ENCODE assay signal across 8 mouse cellular contexts in genomic region chr9:57504381-57504700, GRCm38 (mm10). TPM values are rescaled to one million over a fixed set of nuclear protein-coding genes. Genes with fewer than 3 reads are reported as not detected.
DNase-seq lines count a peak whose midpoint lies in the region; ATAC-seq and TF ChIP-seq lines count a peak whose summit lies in the region.

No protein-coding gene starts in this region.

- TF ChIP-seq POLR2A in brain, embryonic 14.5 days (IDR thresholded peaks at IDR 0.05; ENCODE audit: borderline replicate concordance, extremely low read depth, insufficient read depth, insufficient read length, poor library complexity, severe bottlenecking): no peak

- peaks cover 34% of the 10 kb centered on the region for H3K27me3 ChIP-seq in forebrain, embryonic 15.5 days
- peaks cover 37% of the 10 kb centered on the region for H3K27me3 ChIP-seq in hindbrain, embryonic 14.5 days (ENCODE audit: control insufficient read depth, insufficient read depth, low read length)
- H3K27me3 ChIP-seq in limb, embryonic 10.5 days (ENCODE audit: low read depth, poor library complexity, severe bottlenecking): peaks cover 80% of the 10 kb centered on the region
- H3K27me3 ChIP-seq in midbrain, embryonic 10.5 days (ENCODE audit: low read depth, poor library complexity, severe bottlenecking): peaks cover 80% of the 10 kb centered on the region

- DNase-seq in ES-CJ7 (ENCODE audit: low read depth, low spot score): peak; percentile 84
- peak; percentile 77 for DNase-seq in brain, embryonic 14.5 days (ENCODE audit: low read depth)
- DNase-seq in hindbrain, embryonic 14.5 days (ENCODE audit: low spot score): peak; percentile 76
- peak; percentile 74 for DNase-seq in limb, embryonic 10.5 days (ENCODE audit: low spot score)
- peak; percentile 61 for DNase-seq in midbrain, embryonic 10.5 days (ENCODE audit: low spot score)
- DNase-seq in right cerebral cortex, postnatal 25 days: peak; percentile 54

- TF ChIP-seq CTCF in brain, embryonic 14.5 days (IDR thresholded peaks at IDR 0.05; ENCODE audit: borderline replicate concordance, extremely low read depth, insufficient read depth, insufficient read length): peak; percentile 22; the same call in 1 of the 2 replicates

- H3K4me3 ChIP-seq in forebrain, embryonic 15.5 days: peak overlapping the region; percentile 46
- peak overlapping the region; percentile 37 for H3K4me3 ChIP-seq in hindbrain, embryonic 14.5 days (replicated peaks; ENCODE audit: low read length)
- H3K4me3 ChIP-seq in limb, embryonic 10.5 days: peak overlapping the region; percentile 57
- H3K4me3 ChIP-seq in midbrain, embryonic 10.5 days: peak overlapping the region; percentile 59

- peak overlapping the region; percentile 50 for H3K9ac ChIP-seq in forebrain, embryonic 15.5 days (replicated peaks)
- H3K9ac ChIP-seq in hindbrain, embryonic 14.5 days: peak overlapping the region; percentile 51

- H3K36me3 ChIP-seq in forebrain, embryonic 15.5 days: no peaks in the 10 kb centered on the region
- no peaks in the 10 kb centered on the region for H3K36me3 ChIP-seq in hindbrain, embryonic 14.5 days (replicated peaks; ENCODE audit: control insufficient read depth, insufficient read depth)
- no peaks in the 10 kb centered on the region for H3K36me3 ChIP-seq in limb, embryonic 10.5 days
- H3K36me3 ChIP-seq in midbrain, embryonic 10.5 days: no peaks in the 10 kb centered on the region

- peak overlapping the region; percentile 94 for H3K27ac ChIP-seq in forebrain, embryonic 15.5 days (replicated peaks)
- H3K27ac ChIP-seq in hindbrain, embryonic 14.5 days: peak overlapping the region; percentile 69; the same call in 1 of the 2 replicates
- 0 out of 2 replicates have a peak overlapping the region, but pooled peaks have one; percentile 10 for H3K27ac ChIP-seq in limb, embryonic 10.5 days
- H3K27ac ChIP-seq in midbrain, embryonic 10.5 days (replicated peaks): peak overlapping the region; percentile 24; the same call in 1 of the 2 replicates

- peak; percentile 42 for ATAC-seq in forebrain, embryonic 15.5 days (replicated peaks)
- peak; percentile 58; the same call in 1 of the 2 replicates for ATAC-seq in hindbrain, embryonic 14.5 days (ENCODE audit: low FRiP score)
- ATAC-seq in monocyte, adult 5-6 weeks (replicated peaks; ENCODE audit: insufficient number of reproducible peaks, low FRiP score, low TSS enrichment, poor library complexity, severe bottlenecking): no peak; the same call in 1 of the 2 replicates

- H3K9me3 ChIP-seq in forebrain, embryonic 15.5 days: no peaks in the 10 kb centered on the region
- H3K9me3 ChIP-seq in hindbrain, embryonic 14.5 days (ENCODE audit: control insufficient read depth, low read length): no peaks in the 10 kb centered on the region
- no peaks in the 10 kb centered on the region for H3K9me3 ChIP-seq in limb, embryonic 10.5 days (replicated peaks)
- no peaks in the 10 kb centered on the region for H3K9me3 ChIP-seq in midbrain, embryonic 10.5 days (replicated peaks)

- peaks cover 66% of the 10 kb centered on the region for H3K4me1 ChIP-seq in forebrain, embryonic 15.5 days
- H3K4me1 ChIP-seq in hindbrain, embryonic 14.5 days (replicated peaks; ENCODE audit: control insufficient read depth, insufficient read depth, low read length): peaks cover 53% of the 10 kb centered on the region
- peaks cover 38% of the 10 kb centered on the region for H3K4me1 ChIP-seq in limb, embryonic 10.5 days
- H3K4me1 ChIP-seq in midbrain, embryonic 10.5 days: peaks cover 53% of the 10 kb centered on the region

- H3K4me2 ChIP-seq in forebrain, embryonic 15.5 days (replicated peaks): peak overlapping the region; percentile 90
- H3K4me2 ChIP-seq in hindbrain, embryonic 14.5 days (replicated peaks): peak overlapping the region; percentile 73

- WGBS in forebrain, embryonic 15.5 days: under 1% methylated on average over 34 of the region's 34 CpGs
- WGBS in hindbrain, embryonic 14.5 days: 1% methylated on average over 34 of the region's 34 CpGs
- WGBS in limb, embryonic 10.5 days: 1% methylated on average over 34 of the region's 34 CpGs
- WGBS in midbrain, embryonic 10.5 days: 1% methylated on average over 34 of the region's 34 CpGs

RNA-seq across cellular contexts. Expression of gene Rpp25, which starts 0.5 kb away (rescaled TPM):
- 8.2 and 12.1 TPM in 2 replicates for polyA plus RNA-seq in brain, embryonic 14.5 days (2012; rRNA removed)
- 18.8 and 19.6 TPM in 2 replicates for polyA plus RNA-seq in forebrain, embryonic 15.5 days (2015; fragmentation: Nextera tagmentation; extraction: Ambion mirVana)
- 17.0 and 19.7 TPM in 2 replicates for polyA plus RNA-seq in hindbrain, embryonic 14.5 days (2014; fragmentation: Nextera tagmentation; extraction: Ambion mirVana)
- 0.55 and 1.2 TPM in 2 replicates for polyA plus RNA-seq in limb, embryonic 10.5 days (2016; fragmentation: Nextera tagmentation; extraction: Ambion mirVana)
- polyA plus RNA-seq in midbrain, embryonic 10.5 days (2016; fragmentation: Nextera tagmentation; extraction: Ambion mirVana): 2.5 and 9.3 TPM in 2 replicates
- total RNA-seq in monocyte, adult 5-6 weeks (2017): not detected in 3 replicates

RNA-seq across cellular contexts. Expression of gene Cox5a, which starts 16.7 kb away (rescaled TPM):
- 320 and 341 TPM in 2 replicates for polyA plus RNA-seq in brain, embryonic 14.5 days (2012; rRNA removed)
- polyA plus RNA-seq in forebrain, embryonic 15.5 days (2015; fragmentation: Nextera tagmentation; extraction: Ambion mirVana): 751 and 752 TPM in 2 replicates
- 956 and 1,017 TPM in 2 replicates for polyA plus RNA-seq in hindbrain, embryonic 14.5 days (2014; fragmentation: Nextera tagmentation; extraction: Ambion mirVana)
- polyA plus RNA-seq in limb, embryonic 10.5 days (2016; fragmentation: Nextera tagmentation; extraction: Ambion mirVana): 635 and 703 TPM in 2 replicates
- 705 and 737 TPM in 2 replicates for polyA plus RNA-seq in midbrain, embryonic 10.5 days (2016; fragmentation: Nextera tagmentation; extraction: Ambion mirVana)
- total RNA-seq in monocyte, adult 5-6 weeks (2017): 54.8 to 108 TPM (median 74.5 TPM) in 3 replicates

RNA-seq across cellular contexts. Expression of gene Fam219b, which starts 33.0 kb away (rescaled TPM):
- 12.1 and 12.2 TPM in 2 replicates for polyA plus RNA-seq in brain, embryonic 14.5 days (2012; rRNA removed)
- 24.1 and 26.2 TPM in 2 replicates for polyA plus RNA-seq in forebrain, embryonic 15.5 days (2015; fragmentation: Nextera tagmentation; extraction: Ambion mirVana)
- 21.2 and 23.1 TPM in 2 replicates for polyA plus RNA-seq in hindbrain, embryonic 14.5 days (2014; fragmentation: Nextera tagmentation; extraction: Ambion mirVana)
- 17.7 and 18.3 TPM in 2 replicates for polyA plus RNA-seq in limb, embryonic 10.5 days (2016; fragmentation: Nextera tagmentation; extraction: Ambion mirVana)
- 16.8 and 19.4 TPM in 2 replicates for polyA plus RNA-seq in midbrain, embryonic 10.5 days (2016; fragmentation: Nextera tagmentation; extraction: Ambion mirVana)
- 17.5 to 23.5 TPM (median 18.2 TPM) in 3 replicates for total RNA-seq in monocyte, adult 5-6 weeks (2017)

RNA-seq across cellular contexts. Expression of gene Scamp5, which starts 36.5 kb away (rescaled TPM):
- polyA plus RNA-seq in brain, embryonic 14.5 days (2012; rRNA removed): 222 and 241 TPM in 2 replicates
- polyA plus RNA-seq in forebrain, embryonic 15.5 days (2015; fragmentation: Nextera tagmentation; extraction: Ambion mirVana): 102 and 106 TPM in 2 replicates
- polyA plus RNA-seq in hindbrain, embryonic 14.5 days (2014; fragmentation: Nextera tagmentation; extraction: Ambion mirVana): 90.0 and 108 TPM in 2 replicates
- 4.3 and 4.5 TPM in 2 replicates for polyA plus RNA-seq in limb, embryonic 10.5 days (2016; fragmentation: Nextera tagmentation; extraction: Ambion mirVana)
- polyA plus RNA-seq in midbrain, embryonic 10.5 days (2016; fragmentation: Nextera tagmentation; extraction: Ambion mirVana): 17.3 and 26.3 TPM in 2 replicates
- total RNA-seq in monocyte, adult 5-6 weeks (2017): not detected in 3 replicates

RNA-seq across cellular contexts. Expression of gene Mpi, which starts 48.2 kb away (rescaled TPM):
- polyA plus RNA-seq in brain, embryonic 14.5 days (2012; rRNA removed): 71.2 and 73.3 TPM in 2 replicates
- polyA plus RNA-seq in forebrain, embryonic 15.5 days (2015; fragmentation: Nextera tagmentation; extraction: Ambion mirVana): 62.9 and 69.3 TPM in 2 replicates
- polyA plus RNA-seq in hindbrain, embryonic 14.5 days (2014; fragmentation: Nextera tagmentation; extraction: Ambion mirVana): 54.7 and 60.0 TPM in 2 replicates
- polyA plus RNA-seq in limb, embryonic 10.5 days (2016; fragmentation: Nextera tagmentation; extraction: Ambion mirVana): 60.0 and 61.3 TPM in 2 replicates
- 64.7 and 74.4 TPM in 2 replicates for polyA plus RNA-seq in midbrain, embryonic 10.5 days (2016; fragmentation: Nextera tagmentation; extraction: Ambion mirVana)
- total RNA-seq in monocyte, adult 5-6 weeks (2017): 1.9 to 7.7 TPM (median 7.5 TPM) in 3 replicates

Comparison
In these comparisons a context has a peak if more than half of its experiments do, and no peak if none do; other contexts are left out.
1. H3K27ac ChIP-seq: peak in every context shown above with its lines; median percentile 94 in forebrain, embryonic 15.5 days; 69 in hindbrain, embryonic 14.5 days; 24 in midbrain, embryonic 10.5 days; 10 in limb, embryonic 10.5 days.